Mouse (Mus musculus) lung, adult 2 months (tissue): ENCODE measurements around the gene Golga1.

Source experiments
- CTCF ChIP-seq: fragments of 200-500 bp; IDR thresholded peaks from 2 replicates; pipeline ENCODE4 v1.5.1; 2011; ENCODE audit warnings: mild to moderate bottlenecking, low read length, control low read depth; ENCODE audit not compliant: insufficient read depth
- POLR2A ChIP-seq: fragments of 200-500 bp; IDR thresholded peaks from 2 replicates; pipeline ENCODE4 v1.6.1; 2011; ENCODE audit warnings: low read depth, mild to moderate bottlenecking, control low read depth, low read length, borderline replicate concordance; ENCODE audit errors: extremely low read depth

DNA sequence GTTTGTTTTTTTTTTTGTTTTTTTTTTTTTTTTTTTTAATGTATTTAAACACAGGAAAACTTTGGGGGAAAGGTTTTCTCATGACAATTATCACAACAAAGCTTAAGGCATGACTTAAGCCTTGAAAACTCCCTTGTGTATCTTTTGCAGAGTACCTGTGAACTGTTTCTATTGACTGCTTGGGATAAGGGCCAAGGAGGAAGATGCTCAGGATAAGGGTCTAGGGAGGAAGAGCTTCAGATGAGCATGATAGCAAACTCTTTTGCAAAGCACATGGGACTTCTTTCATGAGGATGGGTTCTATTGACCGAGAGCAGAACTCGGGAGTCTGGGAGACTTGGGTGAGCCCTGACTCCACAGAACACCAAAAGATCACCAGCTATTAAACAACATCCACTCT lies 95.7 kb downstream of the Golga1 start:
- TF ChIP-seq CTCF (no peak), POLR2A (no peak)
